Mouse (Mus musculus) thymus, adult 2 months (tissue): ENCODE results near the gene Nalcn.

Source experiments
- CTCF ChIP-seq: fragments of 200-500 bp; IDR thresholded peaks from 2 replicates; pipeline ENCODE4 v1.5.1; 2012; ENCODE audit warnings: mild to moderate bottlenecking, control low read depth, low read length, moderate library complexity, borderline replicate concordance; ENCODE audit not compliant: control insufficient read depth, poor library complexity, insufficient read depth; ENCODE audit errors: extremely low read depth
- POLR2A ChIP-seq: fragments of 200-500 bp; IDR thresholded peaks from 2 replicates; pipeline ENCODE4 v1.6.1; 2012; ENCODE audit warnings: mild to moderate bottlenecking, low read length, control low read depth, moderate library complexity; ENCODE audit not compliant: control insufficient read depth, poor library complexity, insufficient read depth; ENCODE audit errors: extremely low read depth

- TF ChIP-seq CTCF, result no peak
- TF ChIP-seq POLR2A, result no peak
Measured at GRCm38 (mm10) chr14:123435542-123435941, 191.4 kb downstream of the Nalcn start.
